Mouse (Mus musculus) lung, postnatal 10 days (tissue): ENCODE measurements at regions not wholly inside any gene's neighbourhood (a gene's known extent, or its start where the extent isn't known, plus 50 kb on each side); places are given as distances from the start of the nearest gene placed in this dataset.

Source experiments
- DNase-seq: peaks from one replicate; pipeline ENCODE4 v3.0.0; 2021

- peak; percentile 87 for DNase-seq
These were observed 155.8 kb upstream of the Gm12830 start for GRCm38 (mm10) chr4:114665684-114666083.

GRCm38 (mm10) chr4:114666238-114666978 lies 155.1 kb upstream of the Gm12830 start:
- DNase-seq, result no peak

- DNase-seq, result no peak
These were observed 154.6 kb upstream of the Gm12830 start for GRCm38 (mm10) chr4:114666979-114667328.

GRCm38 (mm10) chr4:114672096-114672720 lies 149.3 kb upstream of the Gm12830 start:
- DNase-seq, result no peak

GRCm38 (mm10) chr4:114676908-114677898 lies 144.3 kb upstream of the Gm12830 start:
- DNase-seq, result no peak

GRCm38 (mm10) chr4:114678053-114678941 lies 143.2 kb upstream of the Gm12830 start:
- no peak for DNase-seq

- DNase-seq, result no peak
These were observed 141.2 kb upstream of the Gm12830 start for GRCm38 (mm10) chr4:114680360-114680759.

- no peak for DNase-seq
These were observed 138.6 kb upstream of the Gm12830 start for GRCm38 (mm10) chr4:114682955-114683354.

- DNase-seq, result no peak
These were observed 137.8 kb upstream of the Gm12830 start for GRCm38 (mm10) chr4:114683696-114684095.

- no peak for DNase-seq
These were observed 136.6 kb upstream of the Gm12830 start for GRCm38 (mm10) chr4:114684844-114685382.

GRCm38 (mm10) chr4:114685454-114685853 lies 136.1 kb upstream of the Gm12830 start:
- peak; percentile 73 for DNase-seq

- no peak for DNase-seq
These were observed 135.4 kb upstream of the Gm12830 start for GRCm38 (mm10) chr4:114686091-114686490.

- DNase-seq, result peak; percentile 10
These were observed 133.1 kb upstream of the Gm12830 start for GRCm38 (mm10) chr4:114688356-114688972.

- DNase-seq, result no peak
These were observed 132.6 kb upstream of the Gm12830 start for GRCm38 (mm10) chr4:114688973-114689371.

- DNase-seq, result no peak
These were observed 115.9 kb upstream of the Gm12830 start for GRCm38 (mm10) chr4:114705586-114705985.

- DNase-seq, result no peak
These were observed 111.2 kb upstream of the Gm12830 start for GRCm38 (mm10) chr4:114710182-114710909.

GRCm38 (mm10) chr4:114711082-114711481 lies 110.4 kb upstream of the Gm12830 start:
- DNase-seq, result no peak

- peak; percentile 21 for DNase-seq
These were observed 109.4 kb upstream of the Gm12830 start for GRCm38 (mm10) chr4:114712005-114712665.

GRCm38 (mm10) chr4:114712921-114713527 lies 108.5 kb upstream of the Gm12830 start:
- no peak for DNase-seq

GRCm38 (mm10) chr4:114716703-114717102 lies 104.8 kb upstream of the Gm12830 start:
- DNase-seq, result no peak
